Mouse (Mus musculus) kidney, postnatal 14 days (tissue): ENCODE results near the gene D930048N14Rik.
"Not testable (repeated sequence)": the region's sequence is repeated elsewhere in the genome, so short reads cannot be mapped to it uniquely, and the experiment has no call there.

Experiments
- DNase-seq: peaks from one replicate; pipeline ENCODE4 v3.0.0; 2022; ENCODE audit warnings: mixed read lengths

Gene D930048N14Rik

DNA sequence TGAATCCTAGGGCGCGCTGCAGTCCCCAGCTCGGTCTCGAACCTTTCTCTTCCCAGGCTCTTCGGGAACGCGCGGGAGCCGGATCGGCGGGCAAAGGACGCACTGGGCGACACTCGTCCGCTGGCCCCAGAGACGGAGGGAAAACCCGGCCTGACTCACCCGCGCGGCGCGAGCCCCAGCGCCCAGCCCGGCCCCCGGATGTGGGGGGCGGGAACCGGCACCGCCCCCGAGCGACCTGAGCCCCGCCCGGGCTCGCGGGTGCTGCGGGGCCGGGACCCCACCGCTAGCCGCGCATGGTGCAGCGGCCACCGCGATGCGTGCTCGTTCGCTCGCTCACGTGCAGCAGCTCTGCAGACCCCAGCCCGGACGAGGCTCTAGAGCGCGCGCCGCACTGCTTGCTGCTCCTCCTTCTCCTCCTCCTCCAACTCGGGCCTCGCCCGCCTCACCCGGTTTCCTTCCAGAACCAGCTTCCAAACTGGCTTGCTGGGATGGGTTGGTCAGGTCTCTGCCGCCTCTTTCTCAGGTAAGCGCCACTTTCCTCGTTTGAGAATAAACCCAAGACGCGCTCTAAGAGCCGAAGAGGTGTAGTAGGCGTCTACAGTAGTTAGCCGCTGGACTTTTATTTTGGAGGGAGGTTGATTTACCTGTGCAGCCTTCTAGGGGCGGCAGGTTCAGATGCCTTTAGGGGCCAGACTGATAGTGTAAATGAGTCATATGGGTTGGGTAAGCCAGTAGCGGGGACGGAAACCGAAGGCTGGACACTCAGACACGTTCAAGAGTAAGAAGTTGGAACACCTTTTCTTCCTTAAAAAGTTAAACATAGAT lies at the start of gene D930048N14Rik, which contains the start of gene N4bp3:
D930048N14Rik (plus strand) TSS at position 264 of the 825 bp plus-strand sequence.
N4bp3 (minus strand) TSS at position 152 of the 825 bp plus-strand sequence.
- peak; percentile 88 for DNase-seq

DNA sequence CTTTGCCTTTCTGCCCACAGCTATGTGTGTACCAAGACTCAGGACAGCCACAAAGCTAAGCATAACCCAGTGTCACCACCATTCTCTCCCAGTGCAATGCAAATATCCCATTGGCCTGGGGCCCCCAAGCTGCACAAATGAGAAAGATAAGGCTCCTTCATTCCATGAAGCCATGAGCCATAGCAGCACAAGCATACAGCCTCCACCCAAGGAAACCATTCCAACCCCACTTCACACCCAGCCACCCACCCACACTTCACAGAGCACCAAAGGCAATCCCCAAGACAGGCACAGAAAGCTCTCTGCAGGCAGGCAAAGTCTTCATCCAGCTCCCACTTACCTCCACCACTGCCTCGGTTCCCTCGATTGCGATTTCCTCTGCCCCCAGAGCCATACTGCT lies 48.5 kb upstream of the D930048N14Rik start:
- no peak for DNase-seq

DNA sequence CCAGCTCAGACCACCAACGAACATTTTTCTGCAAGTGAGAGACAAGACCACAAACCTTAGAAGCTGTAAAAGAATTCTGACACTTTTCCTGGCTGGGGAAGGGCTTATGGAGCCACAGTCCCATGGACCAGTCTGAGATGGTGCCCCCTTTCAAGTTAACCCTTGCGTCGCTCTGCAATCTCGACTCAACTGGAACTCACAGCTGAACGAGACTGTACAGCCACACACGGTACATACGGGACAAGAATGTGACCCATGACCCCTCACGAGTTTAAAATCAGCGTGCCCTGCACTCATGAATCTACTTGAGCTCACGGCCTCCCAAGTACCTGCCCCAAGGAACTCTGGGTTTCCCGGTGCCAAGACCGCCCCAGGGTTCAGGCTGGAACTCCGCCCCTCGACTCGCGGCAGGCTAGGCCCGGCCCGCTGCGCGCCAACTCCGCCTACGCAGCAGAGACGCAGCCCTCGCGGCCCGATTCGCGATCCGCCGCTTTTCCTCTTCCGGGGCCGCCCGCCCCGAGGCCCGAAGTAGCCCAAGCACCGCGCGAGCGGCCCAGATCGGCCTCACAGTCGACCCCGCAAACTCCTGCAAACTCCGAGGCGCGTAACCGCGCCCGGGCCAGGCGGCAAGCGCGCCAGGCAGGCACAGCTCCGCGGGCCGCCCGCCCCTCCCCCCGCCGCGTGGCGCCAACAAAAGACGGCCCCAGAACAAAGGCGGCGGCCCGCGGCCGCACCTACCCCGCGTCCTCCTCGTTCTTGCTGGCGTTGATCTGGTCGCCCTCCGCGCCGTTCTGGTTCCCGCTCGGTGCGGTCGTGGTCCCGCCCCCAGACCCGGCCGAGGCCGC lies 44.9 kb upstream of the D930048N14Rik start:
- DNase-seq = peak; percentile 95

DNA sequence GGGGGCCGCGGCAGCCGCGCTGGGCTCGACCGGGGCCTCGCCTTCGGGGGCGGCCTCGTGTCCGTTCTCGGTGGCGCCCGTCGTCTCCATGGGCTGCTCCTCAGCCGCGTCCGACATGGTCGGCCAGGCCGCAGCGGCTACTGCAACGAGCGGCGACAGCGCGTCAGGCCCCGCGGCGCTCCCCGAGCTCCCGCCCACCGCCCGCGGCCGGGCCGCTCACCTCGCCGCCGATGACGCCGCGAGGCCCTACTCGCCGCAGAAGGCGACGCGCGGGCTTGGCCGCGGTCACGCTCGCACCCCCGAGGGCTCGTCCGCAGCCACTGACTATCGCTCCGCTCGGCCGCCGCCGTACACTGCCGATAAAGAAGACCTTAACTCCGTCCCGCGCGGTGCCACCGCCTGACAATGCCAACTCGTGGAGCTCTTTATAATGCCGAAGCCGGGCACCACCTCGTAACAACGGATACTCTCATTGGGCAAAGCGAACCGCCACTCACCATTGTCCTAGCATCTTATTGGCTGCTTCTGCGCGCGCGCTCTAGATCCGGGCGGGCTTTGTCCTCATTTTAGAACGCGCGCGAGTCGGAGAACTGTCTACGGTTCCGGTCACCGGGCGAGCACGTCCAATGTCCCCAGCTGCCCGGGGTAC lies 44.2 kb upstream of the D930048N14Rik start, which contains the start of gene Hnrnpab:
Hnrnpab (minus strand) TSS at position 401 of the 649 bp plus-strand sequence.
- peak; percentile 98 for DNase-seq

DNA sequence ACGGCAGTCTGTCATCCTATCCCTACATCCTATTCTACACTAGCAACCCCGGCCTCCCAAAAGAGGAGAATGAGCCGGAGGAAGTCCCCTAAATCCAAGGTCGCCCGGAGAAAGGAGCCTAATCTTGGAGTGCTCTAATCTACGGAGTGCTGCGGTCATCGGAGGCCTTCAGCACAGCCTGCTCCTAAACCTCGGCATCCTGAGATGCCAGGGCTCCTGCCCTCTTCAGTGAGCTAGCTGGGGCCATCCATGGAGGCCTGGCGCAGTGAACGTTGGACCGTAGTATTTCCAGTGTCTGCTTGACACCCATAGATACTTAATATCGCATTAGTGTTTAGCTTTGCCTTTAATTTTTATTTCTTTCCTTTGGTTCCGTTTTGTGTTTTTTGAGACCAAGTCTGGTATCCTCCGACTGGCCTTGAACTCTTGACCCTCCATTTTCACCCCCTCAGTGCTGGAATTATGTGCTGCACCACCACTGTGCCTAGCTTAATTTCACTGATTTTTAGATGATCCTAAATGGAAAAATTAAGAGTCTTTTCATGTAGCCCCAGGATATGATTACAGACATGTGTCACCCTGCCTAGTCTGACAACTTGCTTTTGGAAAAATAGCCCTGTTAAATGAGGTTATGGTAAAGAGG lies 43.5 kb upstream of the D930048N14Rik start:
- no peak for DNase-seq

DNA sequence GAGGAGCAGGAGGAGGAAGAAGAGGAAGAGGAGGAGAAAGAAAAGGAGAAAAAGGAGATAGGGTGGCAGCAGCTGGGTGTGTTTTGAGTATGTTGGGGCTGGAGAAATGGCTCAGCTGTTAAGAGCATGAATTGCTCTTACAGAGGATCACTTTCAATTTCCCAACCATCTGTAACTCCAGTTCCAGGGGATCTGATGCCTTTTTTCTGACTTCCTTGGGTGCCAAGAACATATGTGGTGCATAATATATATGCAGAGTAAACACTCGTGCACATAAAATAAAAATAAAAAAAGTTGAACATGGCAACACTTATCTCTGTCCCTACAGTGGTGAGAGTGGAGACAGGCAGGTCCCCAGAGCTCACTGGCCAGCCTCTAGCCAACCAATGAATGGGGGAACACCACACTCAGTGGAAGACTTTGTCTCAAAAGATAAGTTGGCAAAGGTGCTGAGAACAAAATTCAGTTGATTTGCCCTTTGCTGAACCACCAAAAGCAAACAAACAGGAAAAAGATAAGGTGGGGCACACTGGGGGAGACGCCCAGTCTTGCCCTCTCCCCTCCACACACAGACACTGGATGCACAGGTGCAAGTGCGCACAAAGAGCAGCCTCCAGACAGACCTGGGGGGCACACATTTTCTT lies 41.4 kb upstream of the D930048N14Rik start:
- DNase-seq = no peak

DNA sequence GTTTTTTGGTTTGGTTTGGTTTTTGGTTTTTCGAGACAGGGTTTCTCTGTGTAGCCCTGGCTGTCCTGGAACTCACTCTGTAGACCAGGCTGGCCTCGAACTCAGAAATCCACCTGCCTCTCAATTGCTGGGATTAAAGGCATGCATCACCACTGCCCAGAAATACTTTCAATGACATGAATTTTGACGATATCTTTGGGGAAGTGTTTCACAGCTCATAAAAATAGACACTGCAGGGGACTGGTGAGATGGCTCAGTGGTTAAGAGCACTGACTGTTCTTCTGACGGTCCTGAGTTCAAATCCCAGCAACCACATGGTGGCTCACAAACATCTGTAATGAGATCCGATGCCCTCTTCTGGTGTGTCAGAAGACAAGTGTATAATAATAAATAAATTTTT lies 40.8 kb upstream of the D930048N14Rik start:
- DNase-seq = not testable (repeated sequence)

DNA sequence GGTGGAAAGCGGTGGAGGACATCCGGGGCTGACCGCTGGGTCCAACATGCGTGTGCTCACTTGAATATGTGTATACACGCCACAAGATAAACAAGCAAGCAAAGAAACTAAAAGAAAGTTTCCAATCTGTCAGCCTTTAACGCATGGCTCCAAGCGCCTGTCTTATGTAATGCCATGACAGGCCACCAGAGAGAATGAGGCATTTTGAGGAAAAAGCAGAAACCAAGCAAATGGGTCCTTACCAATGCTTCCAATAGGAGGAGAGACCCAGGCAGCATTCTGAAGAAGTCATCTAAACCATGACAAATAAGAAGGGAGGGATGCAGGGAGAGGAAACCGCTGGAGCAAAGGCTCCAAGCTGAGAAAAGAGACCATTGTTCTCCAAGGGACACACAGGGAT lies 36.5 kb upstream of the D930048N14Rik start:
- DNase-seq = no peak

DNA sequence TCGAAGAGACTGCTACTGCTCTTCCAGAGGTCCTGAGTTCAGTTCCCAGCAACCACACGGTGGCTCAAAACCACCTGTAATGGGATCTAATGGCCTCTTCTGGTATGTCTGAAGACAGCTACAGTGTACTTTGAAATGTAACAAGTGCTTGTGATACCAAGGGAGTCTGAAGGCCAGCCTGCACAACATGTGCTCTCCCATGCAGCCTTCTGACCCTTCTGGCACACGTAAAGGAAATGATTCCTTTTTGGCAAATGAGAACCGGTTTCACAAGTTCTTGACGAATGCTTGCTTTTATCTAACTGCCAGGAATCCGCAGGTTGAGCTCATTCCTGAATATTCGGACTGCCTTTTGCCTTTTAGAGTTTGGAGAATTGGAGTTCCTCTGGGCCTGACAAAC lies 35.6 kb upstream of the D930048N14Rik start:
- peak; percentile 36 for DNase-seq

DNA sequence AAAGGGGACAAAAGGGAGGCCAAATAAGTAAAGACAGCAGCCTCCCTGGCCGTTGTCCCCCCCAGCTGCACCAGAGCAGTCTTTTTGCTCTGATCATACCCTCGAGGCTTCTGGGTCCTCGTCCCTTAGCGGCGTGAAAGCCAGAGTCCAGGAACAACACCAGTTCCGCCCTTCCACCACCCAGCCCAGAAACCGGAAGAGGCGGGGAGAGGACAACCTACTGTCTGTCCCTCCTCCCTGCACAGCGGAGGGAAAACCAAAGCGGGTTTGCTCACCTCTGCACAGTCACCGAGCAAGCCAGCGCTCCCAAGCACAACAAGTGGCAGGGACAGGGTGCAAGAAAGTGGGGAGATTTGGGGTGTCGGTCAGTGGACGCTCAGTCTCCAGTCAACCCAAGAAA lies 35.2 kb upstream of the D930048N14Rik start:
- DNase-seq = peak; percentile 83

DNA sequence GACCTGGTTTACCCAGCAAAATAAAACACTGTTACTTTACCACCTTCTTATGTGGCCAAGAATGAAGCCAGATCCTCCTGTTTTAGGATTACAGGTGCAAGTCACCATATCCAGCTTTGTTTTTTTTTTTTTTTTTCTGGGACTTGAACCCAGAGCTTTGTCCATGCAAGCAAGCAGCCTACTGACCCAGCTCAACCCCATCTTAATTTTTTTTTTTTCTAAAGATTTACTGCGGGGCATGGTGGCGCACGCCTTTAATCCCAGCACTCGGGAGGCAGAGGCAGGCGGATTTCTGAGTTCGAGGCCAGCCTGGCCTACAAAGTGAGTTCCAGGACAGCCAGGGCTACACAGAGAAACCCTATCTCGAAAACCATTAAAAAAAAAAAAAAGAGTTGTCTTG lies 34.6 kb upstream of the D930048N14Rik start:
- not testable (repeated sequence) for DNase-seq

DNA sequence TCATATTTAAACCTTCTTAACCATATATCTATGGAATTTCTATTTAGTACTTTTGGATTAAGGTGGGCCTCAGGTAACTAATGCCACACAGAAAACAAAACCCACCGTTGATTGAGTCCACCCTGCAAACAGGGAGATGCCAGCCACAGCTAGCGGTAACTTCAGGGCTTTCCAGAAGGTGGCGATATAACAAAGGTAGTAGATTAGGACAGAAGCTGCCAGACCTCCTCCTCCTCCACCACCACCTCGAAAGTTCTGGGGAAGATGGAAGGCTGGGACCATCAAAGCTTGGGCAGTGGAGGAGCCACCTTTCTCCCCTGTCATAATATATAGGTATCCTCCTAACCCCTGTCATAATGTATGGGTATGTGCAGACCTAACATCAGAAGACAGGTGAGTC lies 33.1 kb upstream of the D930048N14Rik start:
- DNase-seq = peak; percentile 82

DNA sequence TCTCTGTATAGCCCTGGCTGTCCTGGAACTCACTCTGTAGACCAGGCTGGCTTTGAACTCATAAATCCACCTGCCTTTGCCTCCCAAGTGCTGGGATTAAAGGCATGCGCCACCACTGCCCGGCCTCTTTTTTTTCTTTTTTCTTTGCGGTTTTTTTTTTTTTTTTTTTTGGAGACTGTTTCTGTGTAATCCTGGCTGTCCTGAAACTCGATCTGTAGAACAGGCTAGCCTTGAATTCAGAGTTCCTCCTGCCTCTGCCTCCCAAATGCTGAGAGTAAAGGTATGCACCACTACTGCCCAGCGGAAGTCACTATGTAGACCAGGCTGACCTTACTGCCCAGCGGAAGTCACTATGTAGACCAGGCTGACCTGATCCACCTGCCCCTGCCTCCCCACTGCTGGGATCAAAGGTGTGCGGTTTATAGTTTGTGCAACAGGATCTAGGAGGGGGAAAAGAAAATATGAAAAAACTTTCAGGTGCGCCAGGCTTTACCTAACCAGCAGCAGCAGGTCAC lies 31.8 kb upstream of the D930048N14Rik start:
- DNase-seq = no peak

DNA sequence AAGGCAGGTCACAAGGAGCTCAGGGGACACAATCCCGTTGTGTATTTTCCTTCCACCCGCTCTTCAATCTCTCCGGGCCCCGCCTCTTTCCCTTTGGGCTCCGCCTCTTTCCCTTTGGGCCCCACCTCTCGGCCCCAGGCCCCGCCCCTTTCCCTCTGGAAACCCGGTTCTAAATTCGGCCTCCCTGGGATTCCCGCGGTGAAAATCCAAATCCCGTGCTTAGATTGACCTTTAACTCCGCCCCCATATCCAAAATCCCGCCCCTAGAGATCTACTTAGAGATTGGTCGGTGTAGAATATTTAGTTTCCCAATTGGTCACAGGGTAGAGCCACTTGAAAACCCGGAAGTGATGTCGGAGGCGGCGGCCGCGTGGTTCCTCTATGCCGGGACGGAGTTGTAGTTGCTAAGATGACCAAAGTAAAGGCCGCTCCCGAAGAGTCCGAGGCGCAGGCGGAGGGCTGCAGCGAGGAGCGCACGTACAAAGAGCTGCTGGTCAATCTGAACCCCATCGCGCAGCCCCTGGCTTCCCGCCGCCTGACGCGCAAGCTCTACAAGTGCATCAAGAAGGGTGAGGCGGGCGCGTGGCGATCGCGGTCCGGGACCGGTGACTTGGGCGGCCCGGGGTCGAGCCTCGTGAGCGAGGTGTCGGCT lies 31.2 kb upstream of the D930048N14Rik start, which contains the start of gene Nhp2:
Nhp2 (plus strand) TSS at position 327 of the 652 bp plus-strand sequence.
- peak; percentile 97 for DNase-seq

DNA sequence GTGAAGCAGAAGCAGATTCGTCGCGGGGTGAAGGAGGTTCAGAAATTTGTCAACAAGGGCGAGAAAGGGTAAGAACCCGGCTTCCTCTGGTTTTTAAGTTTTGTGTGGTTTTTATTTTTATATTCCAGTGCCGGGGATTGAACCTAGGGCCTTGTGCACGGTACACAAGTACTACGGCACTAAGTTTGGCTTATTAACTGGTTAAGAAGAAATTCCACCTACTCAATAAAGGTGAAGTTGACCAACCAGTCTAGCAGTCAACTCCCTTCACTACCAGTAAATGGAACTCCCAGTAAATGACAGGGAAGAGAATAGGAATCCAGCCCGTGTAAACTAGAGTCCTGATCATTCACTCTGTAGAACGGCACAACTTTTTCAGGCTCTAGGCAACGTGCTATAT lies 30.7 kb upstream of the D930048N14Rik start:
- DNase-seq = no peak

DNA sequence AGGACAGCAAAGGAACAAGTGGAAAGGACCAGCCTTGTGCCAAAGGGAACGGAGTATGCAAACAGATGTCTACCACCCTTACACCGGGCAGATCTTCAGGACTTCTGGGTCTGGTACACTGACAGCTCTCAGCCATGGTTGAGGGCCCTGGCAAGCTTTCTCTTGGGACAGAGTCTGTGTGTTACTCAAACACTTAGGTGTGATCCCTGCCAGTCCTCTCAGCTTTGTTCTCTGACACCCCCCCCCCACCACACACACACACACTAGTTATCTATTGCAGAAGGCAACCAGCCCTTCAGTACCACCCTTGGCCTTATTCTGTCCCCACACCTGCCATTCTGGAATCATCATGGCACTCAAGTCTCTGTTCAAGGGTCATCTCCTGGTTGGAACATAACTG lies 29.0 kb upstream of the D930048N14Rik start:
- DNase-seq = no peak

DNA sequence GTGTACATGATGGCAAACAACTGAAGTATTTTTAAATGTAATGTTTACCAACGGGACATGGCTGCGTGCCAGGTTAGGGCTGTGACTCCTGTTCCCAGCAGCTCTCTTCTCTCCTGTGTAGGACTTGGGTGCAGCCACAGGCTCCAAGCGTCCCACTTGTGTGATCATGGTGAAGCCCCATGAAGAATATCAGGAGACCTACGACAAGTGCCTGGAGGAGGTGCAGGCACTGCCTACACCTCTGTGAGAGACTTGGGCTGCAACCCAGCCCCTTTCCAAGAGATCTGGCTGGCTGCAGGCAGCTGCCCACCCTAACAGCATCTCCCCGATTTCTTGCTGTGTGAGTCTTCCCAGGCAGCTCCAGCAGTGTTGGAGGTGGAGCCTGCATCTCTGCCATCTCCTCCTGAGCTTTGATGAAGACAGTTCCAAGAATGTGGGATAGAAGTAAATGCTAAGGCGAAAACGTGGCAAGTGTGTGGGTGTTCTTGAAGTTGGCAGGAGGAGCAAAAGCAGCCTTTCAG lies 27.7 kb upstream of the D930048N14Rik start:
- no peak for DNase-seq

DNA sequence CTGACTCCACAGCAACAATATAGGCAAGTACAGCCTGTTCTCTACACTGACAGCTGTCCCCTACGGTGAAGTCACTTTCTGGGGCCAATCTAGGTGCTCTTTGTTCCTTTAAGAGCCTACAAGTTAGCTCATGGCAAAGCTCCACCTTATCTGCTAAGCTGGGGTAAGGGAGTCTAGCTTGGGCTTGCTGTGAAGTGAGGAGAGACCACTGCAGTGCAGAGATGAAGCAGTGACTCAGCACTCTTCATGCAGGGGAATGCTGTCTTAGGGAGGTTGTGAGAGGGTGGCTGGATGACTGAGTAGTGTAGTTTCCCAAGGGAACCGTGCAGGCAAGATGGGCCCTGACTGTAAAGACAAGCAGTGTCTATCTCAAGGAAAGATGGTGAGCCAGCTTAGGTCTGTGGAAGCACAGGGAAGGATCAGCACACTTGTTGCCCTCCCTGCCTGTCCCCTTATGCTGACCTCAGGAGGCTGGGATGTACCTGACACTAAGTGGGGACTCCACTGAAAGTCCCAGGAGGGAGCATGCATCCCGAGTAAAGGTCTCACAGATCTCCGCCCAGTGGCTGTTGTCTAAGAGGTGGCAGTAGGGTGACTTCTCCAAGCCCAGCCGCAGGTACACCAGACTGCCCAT lies 25.4 kb upstream of the D930048N14Rik start:
- DNase-seq = no peak

DNA sequence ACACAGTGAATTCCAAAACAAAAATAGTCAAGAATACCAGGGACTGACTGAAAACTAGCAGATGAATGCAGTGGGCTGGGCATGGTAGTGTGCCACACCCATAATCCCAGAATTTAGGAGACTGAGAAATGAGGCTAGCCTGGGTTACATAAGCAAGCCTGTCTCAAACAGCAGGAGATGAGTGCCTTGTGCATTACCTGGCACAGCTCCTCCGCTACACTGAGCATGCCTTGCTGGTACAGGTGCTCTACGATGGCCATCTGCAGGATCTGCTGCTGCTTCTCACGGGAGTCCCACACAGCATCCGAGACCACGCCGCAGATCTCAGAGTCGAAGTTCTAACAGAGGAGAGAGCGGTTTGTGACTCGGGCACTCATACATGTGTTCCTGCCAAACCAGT lies 23.3 kb upstream of the D930048N14Rik start:
- DNase-seq = no peak

DNA sequence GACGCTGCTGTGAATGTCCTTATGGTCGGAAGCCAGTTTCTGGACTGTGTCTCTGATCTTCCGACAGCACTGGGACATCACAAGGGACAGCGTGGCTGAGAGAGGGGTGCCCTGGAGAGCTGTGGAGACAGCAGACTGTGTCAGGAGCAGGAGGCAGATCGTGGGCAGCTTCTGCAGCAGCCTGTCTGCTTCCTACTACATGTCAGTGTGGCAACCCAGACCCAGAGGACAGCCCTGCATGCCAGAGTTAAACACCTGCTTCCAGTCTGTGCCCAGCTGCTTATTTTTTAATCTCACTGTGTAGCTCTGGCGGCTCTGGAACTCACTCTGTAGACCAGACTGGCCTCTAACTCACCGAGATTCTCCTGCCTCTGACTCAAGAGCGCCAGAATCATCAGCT lies 22.8 kb upstream of the D930048N14Rik start:
- DNase-seq = no peak
